Mouse (Mus musculus) bone marrow, adult 2 months (tissue): ENCODE measurements around the gene Fzd10.

Experiments
- CTCF ChIP-seq: fragments of 200-500 bp; IDR thresholded peaks from 2 replicates; pipeline ENCODE4 v1.5.1; 2011; ENCODE audit warnings: low read length, control low read depth; ENCODE audit not compliant: control insufficient read depth, insufficient read depth
- POLR2A ChIP-seq: fragments of 200-500 bp; IDR thresholded peaks from 2 replicates; pipeline ENCODE4 v1.6.1; 2011; ENCODE audit warnings: low read depth, mild to moderate bottlenecking, control low read depth, low read length, borderline replicate concordance; ENCODE audit not compliant: control insufficient read depth

- TF ChIP-seq CTCF (no peak), POLR2A (no peak)
These were observed 6.0 kb downstream of the Fzd10 start for GRCm38 (mm10) chr5:128606596-128606995.
